Mouse (Mus musculus) c-Kit-positive CD71-positive TER-119-negative erythroid progenitor cells, embryonic 14.5 days (primary cell): ENCODE results near the gene Vamp1.
"Not testable (repeated sequence)": the region's sequence is repeated elsewhere in the genome, so short reads cannot be mapped to it uniquely, and the experiment has no call there.

Experiments used
- DNase-seq: peaks from one replicate; pipeline ENCODE4 v3.0.0-alpha.2; 2013; ENCODE audit warnings: low read depth

Gene Vamp1

GRCm38 (mm10) chr6:125244551-125244950 lies 29.2 kb downstream of the Vamp1 start:
- DNase-seq: no peak

DNA sequence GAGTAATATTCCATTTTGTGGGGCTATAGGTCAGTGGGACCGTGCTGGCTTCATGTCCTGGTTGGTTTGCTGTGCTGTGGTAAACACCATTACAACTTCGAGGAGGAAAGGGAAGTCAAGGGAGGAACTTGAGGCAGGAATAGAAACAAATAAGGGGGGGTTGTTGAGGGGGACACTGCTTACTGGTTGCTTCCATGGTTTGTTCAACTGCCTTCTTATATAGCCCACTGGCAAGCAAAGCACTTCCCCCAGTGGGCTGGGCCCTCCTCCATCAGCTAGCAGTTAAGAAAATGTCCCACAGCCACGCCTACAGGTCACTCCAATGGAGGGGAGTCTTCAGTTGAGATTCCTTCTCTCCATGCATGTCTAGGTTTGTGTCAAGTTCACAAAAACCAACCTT lies 36.9 kb downstream of the Vamp1 start:
- DNase-seq: no peak

DNA sequence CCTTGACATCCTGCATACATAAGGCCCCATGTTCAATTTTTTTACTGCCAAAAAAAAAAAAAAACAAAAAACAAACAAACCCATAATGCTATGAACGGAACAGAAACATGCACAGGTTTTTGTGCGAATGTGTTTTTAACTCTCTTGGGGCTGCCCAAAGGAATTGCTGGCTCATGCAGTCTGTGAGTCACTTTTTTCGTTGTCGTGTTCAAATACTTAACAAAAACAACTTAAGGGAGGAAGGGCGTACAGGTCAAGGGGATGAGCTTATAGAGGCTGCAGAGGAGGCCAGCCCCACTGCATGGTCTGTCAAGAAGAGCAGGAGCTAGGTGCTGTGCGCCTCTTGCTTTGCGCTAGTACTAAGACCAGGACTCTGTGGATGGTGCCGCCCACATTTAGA lies 37.4 kb downstream of the Vamp1 start:
- DNase-seq: no peak

DNA sequence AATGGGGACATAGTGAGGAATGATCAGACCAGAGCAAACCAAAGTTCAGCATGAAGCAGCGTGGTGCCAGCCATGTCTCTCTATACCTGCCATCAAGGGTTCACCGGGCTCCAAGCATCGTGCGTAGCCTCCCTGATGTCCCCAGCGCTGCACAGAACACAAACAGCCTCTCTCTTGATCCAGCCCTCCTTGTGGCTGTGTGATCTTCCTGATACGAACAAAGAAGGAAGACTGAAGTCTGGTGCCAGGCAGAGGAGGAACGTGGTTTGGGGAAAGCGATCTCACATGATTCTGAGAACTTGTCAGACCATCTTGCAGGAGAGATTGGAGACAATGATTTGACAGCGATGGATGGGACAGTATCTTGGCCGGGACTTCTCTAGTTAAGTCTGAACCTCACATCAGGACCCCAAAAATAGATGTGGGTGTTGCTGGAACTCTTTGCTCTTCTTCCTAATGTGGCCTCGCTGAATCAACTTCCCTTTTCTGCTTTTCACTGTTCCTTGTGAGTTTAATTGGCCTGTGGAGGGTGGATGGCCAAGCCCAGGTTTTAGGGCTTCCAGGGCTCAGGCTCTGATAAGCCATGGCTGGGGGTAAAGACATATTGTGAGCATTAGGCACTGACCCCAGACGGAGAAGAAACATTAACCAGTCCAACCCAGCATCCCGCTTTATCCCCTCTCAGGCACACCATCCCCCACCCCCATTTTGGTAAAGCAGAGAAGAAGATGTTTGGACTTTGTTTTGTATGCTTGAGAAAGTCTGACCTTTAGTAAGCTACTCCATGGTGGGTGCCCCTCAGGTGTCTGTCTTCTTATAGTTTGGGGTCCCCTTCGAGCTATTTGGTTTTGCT lies 38.7 kb downstream of the Vamp1 start:
- DNase-seq: no peak

DNA sequence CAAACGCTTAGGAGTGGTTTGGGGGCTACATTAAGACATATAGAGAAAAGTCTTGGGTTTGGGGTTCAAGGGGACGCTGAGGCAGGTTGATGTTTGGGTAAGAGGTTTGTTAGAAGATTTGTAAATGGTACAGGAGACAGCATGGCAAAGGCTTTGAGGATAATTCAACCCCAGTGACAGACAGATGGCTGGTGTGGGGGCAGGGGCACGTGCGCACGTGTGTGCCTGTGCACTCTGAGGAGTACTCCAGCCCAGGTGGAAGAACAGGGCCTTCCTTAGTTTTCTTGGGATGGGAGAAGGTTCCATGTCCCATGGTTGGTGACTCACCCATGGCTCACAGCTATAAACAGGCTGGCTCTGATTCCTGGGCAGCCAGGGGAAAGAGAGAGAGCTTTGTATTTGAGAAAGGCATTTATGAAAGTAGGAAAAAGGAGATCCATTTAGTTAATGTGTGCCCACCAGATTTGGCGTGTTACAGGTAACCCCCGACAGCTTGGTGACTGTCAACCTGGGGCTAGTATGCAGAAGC lies 40.2 kb downstream of the Vamp1 start:
- no peak for DNase-seq

- no peak for DNase-seq
Measured at GRCm38 (mm10) chr6:125256222-125256966, 41.0 kb downstream of the Vamp1 start.

GRCm38 (mm10) chr6:125260006-125260555 lies 44.7 kb downstream of the Vamp1 start:
- no peak for DNase-seq

DNA sequence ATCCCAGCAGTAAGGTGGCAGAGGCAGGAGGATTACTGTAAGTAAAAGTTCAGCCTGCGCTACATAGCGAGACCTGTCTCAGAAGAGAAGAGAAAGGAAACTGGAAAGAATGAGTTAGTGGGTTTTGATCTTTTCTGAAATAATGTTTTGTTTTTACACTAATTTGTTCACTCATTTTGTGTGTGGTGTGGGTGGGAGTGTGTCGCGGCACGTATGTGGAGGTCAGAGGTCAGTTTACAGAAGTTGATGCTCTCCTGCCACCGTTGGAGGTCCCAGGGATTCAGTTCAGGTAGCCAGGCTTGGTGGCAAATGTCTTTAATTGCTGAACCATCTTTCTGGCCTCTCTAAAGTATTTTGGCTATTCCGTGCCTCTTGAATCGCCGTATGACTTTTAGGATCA lies 48.9 kb downstream of the Vamp1 start:
- DNase-seq: no peak

GRCm38 (mm10) chr6:125265239-125265638 lies 49.9 kb downstream of the Vamp1 start:
- DNase-seq: no peak

DNA sequence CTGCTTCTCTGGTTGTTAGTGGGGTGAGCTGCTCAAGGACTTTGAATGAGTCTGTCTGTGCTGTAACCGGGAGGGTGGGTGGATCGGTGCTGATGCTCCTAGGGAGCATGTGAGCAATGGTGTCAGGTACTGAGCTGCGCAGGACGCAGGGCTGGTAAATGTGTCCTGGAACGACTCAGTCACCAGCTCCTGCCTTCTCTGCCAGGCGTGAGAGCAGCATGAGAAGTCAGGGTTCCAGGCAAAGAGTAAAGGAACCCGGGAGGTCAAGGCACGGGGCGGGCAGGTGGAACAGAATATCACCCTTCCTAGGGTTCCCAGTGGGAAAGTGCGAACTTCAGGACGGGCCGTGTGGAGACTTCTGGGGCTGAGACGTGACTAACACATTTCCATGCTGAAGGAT lies 50.7 kb downstream of the Vamp1 start:
- no peak for DNase-seq

- not testable (repeated sequence) for DNase-seq
Measured at GRCm38 (mm10) chr6:125266600-125266999, 51.2 kb downstream of the Vamp1 start.

GRCm38 (mm10) chr6:125267469-125267868 lies 52.1 kb downstream of the Vamp1 start:
- no peak for DNase-seq

DNA sequence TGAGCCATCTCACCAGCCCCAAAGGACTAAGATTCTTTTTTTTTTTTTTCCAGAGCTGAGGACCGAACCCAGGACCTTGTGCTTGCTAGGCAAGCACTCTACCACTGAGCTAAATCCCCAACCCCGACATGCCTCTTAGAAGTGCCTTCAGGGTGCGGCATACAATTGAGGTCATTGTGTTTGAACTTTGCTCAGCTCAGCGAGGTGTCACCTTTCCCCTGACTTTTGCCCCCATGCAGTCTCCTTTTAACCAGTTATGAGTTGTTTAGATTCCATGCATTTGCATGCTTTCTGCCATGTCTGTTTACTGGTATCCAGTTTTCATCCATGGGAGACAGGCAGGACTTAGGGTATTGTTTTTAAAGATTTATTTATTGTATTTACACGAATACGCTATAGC lies 53.4 kb downstream of the Vamp1 start:
- DNase-seq: no peak

DNA sequence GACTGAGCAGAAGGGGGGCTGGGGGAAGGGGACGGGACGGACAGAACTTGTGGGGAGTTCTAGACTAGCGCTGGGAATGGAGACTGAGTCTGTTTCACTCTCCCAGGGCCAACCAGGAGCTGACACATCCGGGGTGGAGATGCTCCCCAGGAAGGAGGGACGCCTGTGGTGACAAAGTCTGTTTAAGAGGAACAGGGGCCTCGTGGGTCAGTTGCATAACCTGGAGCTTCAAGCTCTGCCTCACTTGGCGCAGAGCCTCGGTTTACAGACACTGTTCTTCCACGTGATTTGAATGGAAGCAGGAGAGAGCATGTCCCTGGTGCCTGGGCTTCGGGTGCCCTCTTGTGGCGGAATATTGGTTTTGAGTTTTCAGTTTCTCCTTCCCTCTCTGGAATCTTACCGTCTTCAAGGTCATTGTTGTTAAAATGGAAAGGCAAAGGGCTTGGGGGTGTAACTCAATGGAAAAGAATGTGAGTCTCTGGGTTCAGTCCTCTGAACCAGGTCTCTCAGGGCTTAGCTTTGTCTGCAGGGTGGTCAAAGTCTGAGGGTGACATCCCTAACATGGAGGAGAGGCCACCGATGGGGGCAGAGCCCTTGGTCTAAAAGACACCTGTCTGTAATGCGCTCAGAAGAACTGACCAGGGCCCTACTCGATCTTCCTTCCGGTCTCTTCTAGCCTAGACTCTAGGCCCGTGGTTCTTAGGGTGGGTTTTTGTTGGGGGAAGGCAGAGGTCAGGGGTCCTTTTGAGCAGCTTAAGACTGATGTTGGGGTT lies 56.3 kb downstream of the Vamp1 start:
- DNase-seq: peak; percentile 75

DNA sequence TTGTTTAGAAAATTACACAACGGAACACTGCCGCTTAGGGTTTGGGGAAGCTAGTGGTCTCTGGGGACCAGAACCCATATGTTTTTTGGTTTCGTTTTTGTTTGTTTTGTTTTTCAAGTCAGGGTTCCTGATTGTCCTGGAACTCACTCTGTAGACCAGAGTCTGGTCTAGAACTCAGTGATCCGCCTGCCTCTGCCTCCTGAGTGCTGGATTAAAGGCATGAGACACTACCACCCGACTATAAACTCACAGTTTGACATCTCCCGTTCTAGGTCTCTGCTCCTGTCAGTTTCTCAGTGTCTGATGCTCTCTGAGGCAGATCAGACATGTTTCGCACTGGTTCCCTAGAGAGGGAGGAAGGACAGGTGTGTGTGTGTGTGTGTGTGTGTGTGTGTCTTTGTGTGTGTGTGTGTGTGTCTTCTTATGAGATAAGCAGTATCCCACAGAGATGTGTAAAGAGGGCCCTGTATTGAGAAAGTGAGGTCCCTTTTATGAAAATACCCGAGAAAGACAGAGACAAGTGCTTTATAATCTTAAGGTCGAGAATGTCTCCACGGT lies 57.0 kb downstream of the Vamp1 start:
- DNase-seq: no peak

DNA sequence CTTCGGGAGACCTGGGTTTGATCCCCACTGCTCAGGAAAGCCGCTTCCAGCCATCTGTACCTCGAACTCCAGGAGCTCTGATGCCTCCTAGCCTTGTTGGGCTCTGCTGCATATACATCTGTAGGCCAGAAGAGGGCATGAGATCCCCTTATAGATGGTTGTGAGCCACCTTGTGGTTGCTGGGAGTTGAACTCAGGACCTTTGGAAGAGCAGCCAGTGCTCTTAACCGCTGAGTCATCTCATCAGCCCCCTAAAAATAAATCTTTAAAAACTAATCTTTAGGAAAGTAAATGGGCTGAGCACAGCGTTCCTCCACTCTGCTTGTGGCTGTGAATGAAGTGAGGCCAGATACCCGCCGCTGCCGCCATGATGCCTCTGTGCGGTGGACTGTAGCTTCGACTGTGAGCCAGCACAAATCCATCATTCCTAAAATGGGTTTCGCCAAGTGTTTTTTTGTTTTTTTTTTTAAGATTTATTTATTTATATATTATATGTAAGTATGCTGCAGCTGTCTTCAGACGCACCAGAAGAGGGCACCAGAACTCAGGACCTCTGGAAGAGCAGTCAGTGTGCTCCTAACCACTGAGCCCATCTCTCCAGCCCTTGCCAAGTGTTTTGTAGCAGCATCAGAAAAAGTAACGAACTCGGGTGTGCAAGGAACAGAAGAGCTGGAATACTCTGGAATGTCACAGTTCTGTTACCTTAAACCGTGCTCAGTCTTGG lies 59.7 kb downstream of the Vamp1 start:
- no peak for DNase-seq

DNA sequence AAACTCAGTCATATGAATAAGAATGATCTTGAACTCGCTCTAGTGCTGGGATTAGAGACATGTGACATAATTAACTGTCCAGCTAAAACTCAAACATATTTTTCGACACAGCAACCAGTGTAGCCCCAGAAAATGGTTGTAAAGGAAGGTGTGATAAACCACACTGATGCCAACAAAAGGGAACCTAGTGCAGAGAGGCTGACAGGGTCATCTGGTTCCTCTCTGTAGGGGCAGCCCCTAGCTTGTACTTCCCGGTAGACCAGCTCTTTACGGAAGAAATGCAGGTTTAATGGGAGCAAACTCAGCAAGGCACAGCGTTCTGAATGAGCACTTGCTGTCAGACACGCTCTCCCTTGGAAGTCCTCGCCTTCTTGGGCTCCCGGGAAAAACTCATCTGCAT lies 64.4 kb downstream of the Vamp1 start:
- no peak for DNase-seq

DNA sequence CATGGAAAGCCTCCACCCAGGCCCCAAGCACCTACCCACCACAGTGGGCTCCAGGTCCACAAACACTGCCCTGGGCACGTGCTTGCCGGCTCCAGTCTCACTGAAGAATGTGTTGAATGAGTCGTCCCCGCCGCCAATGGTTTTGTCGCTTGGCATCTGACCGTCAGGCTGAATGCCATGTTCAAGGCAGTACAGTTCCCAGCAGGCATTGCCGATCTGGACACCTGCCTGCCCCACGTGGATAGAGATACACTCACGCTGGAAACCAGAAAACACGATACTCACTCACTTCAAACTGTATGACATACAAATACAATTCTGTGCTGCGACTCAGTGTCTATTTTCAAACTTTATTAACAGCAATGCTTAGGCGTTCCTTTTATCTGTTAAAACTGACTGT lies 67.4 kb downstream of the Vamp1 start:
- not testable (repeated sequence) for DNase-seq

GRCm38 (mm10) chr6:125284250-125284649 lies 68.9 kb downstream of the Vamp1 start:
- no peak for DNase-seq

- no peak for DNase-seq
Measured at GRCm38 (mm10) chr6:125284751-125285150, 69.4 kb downstream of the Vamp1 start.

GRCm38 (mm10) chr6:125285890-125286289 lies 70.5 kb downstream of the Vamp1 start, which contains the start of gene Tuba3a:
Gene Tuba3a (minus strand): TSS chr6:125286042.
- DNase-seq: no peak
